In the genomic region with DNA sequence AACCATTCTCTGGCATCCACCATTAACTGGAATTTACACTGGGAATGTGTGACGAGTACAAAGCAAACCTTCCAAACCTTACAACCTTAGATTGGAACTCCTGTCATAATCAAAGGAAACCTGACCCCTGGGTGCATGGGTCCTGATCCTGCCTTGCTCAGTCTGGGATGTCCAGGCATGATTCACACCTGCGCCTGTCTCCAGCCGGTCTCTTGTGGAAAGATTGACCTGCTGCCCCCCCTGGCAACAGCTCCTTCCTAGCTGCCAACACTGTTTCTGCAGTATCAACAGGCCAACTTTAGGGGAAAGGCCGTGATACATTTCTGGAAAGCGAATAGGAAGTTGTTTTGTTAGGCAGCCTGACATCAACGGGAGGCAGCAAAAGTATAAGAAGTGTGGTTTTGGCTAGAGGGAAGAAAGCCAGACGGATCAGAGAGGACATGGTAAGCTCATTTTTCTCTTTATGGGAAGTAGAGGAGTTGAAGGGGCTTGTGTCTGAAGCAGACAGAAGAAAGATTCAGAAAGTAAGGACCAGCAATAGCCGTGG, we compare ENCODE assay signal across 28 mouse cellular contexts. TPM values are rescaled to one million over a fixed set of nuclear protein-coding genes. Genes with fewer than 3 reads are reported as not detected.
DNase-seq lines count a peak whose midpoint lies in the region; ATAC-seq lines count a peak whose summit lies in the region.
"Had no signal": no experiment of that assay in that cellular context is flagged by ENCODE, and none has a peak within 500 bp of the region (broad histone marks: within the 10 kb centered on the region; RNA-seq: fewer than 3 reads in every experiment).

A gene (plus strand): TSS at position 318 of the 547 bp plus-strand sequence.

- H3K4me2 ChIP-seq in kidney, embryonic 15.5 days = no peak within 1 kb of the TSS
- H3K4me2 ChIP-seq in kidney, embryonic 14.5 days (replicated peaks; ENCODE audit: low read depth, low read length) = no peak within 1 kb of the TSS
- H3K4me2 ChIP-seq: embryonic facial prominence, embryonic 15.5 days; limb, embryonic 15.5 days; liver, embryonic 15.5 days; midbrain, embryonic 15.5 days; neural tube, embryonic 15.5 days; stomach, embryonic 15.5 days had no signal

- ATAC-seq in kidney, embryonic 15.5 days (replicated peaks; ENCODE audit: low FRiP score) = 0 out of 2 replicates have a peak, but pooled peaks have one; percentile 33
- no peak for ATAC-seq in kidney, embryonic 14.5 days (ENCODE audit: low FRiP score, low TSS enrichment)
- ATAC-seq in common myeloid progenitor, adult 5-6 weeks (replicated peaks; ENCODE audit: low read depth, poor library complexity, severe bottlenecking) = peak; percentile 50
- ATAC-seq: CD4-positive, CD25-positive, alpha-beta regulatory T cell, adult 4 months; hindbrain, postnatal 0 days; intestine, postnatal 0 days; lung, postnatal 0 days; midbrain, embryonic 15.5 days had no signal

- no peaks in the 10 kb centered on the region for H3K27me3 ChIP-seq in kidney, embryonic 15.5 days
- H3K27me3 ChIP-seq in kidney, embryonic 14.5 days (ENCODE audit: control insufficient read depth, insufficient read depth, low read length) = no peaks in the 10 kb centered on the region
- H3K27me3 ChIP-seq in megakaryocyte, embryonic 14.5 days (replicated peaks) = no peaks in the 10 kb centered on the region
- H3K27me3 ChIP-seq: embryonic facial prominence, embryonic 15.5 days; limb, embryonic 15.5 days; liver, embryonic 15.5 days; midbrain, embryonic 15.5 days; neural tube, embryonic 15.5 days; stomach, embryonic 15.5 days had no signal

- no peaks in the 10 kb centered on the region for H3K36me3 ChIP-seq in kidney, embryonic 15.5 days
- no peaks in the 10 kb centered on the region for H3K36me3 ChIP-seq in kidney, embryonic 14.5 days (ENCODE audit: control insufficient read depth, insufficient read depth, low read length)
- peaks cover 7% of the 10 kb centered on the region for H3K36me3 ChIP-seq in megakaryocyte, embryonic 14.5 days (replicated peaks; ENCODE audit: low read length)
- H3K36me3 ChIP-seq: embryonic facial prominence, embryonic 15.5 days; hindbrain, embryonic 10.5 days; limb, embryonic 15.5 days; liver, embryonic 15.5 days; midbrain, embryonic 15.5 days; neural tube, embryonic 15.5 days; stomach, embryonic 15.5 days had no signal

- no peak within 1 kb of the TSS for H3K4me3 ChIP-seq in kidney, embryonic 15.5 days (replicated peaks)
- H3K4me3 ChIP-seq in kidney, embryonic 14.5 days (ENCODE audit: low read length) = no peak within 1 kb of the TSS
- H3K4me3 ChIP-seq in megakaryocyte, embryonic 14.5 days (replicated peaks) = peak within 1 kb of the TSS; percentile 90
- H3K4me3 ChIP-seq: embryonic facial prominence, embryonic 15.5 days; hindbrain, embryonic 10.5 days; limb, embryonic 15.5 days; liver, embryonic 15.5 days; midbrain, embryonic 15.5 days; neural tube, embryonic 15.5 days; stomach, embryonic 15.5 days had no signal

- no peaks in the 10 kb centered on the region for H3K9me3 ChIP-seq in kidney, embryonic 15.5 days (replicated peaks)
- no peaks in the 10 kb centered on the region for H3K9me3 ChIP-seq in kidney, embryonic 14.5 days (ENCODE audit: control insufficient read depth, low read length)
- H3K9me3 ChIP-seq in megakaryocyte, embryonic 14.5 days = no peaks in the 10 kb centered on the region
- H3K9me3 ChIP-seq: embryonic facial prominence, embryonic 15.5 days; hindbrain, embryonic 10.5 days; limb, embryonic 15.5 days; liver, embryonic 15.5 days; midbrain, embryonic 15.5 days; neural tube, embryonic 15.5 days; stomach, embryonic 15.5 days had no signal

- no peak within 1 kb of the TSS for H3K27ac ChIP-seq in kidney, embryonic 15.5 days
- no peak within 1 kb of the TSS for H3K27ac ChIP-seq in kidney, embryonic 14.5 days (ENCODE audit: low read depth, low read length)
- H3K27ac ChIP-seq: embryonic facial prominence, embryonic 15.5 days; hindbrain, embryonic 10.5 days; hindbrain, postnatal 0 days; limb, embryonic 15.5 days; liver, embryonic 15.5 days; midbrain, embryonic 15.5 days; neural tube, embryonic 15.5 days; stomach, embryonic 15.5 days had no signal

- 56% methylated on average over 8 of the region's 8 CpGs for WGBS in kidney, embryonic 15.5 days
- WGBS in kidney, embryonic 14.5 days = 54% methylated on average over 8 of the region's 8 CpGs

- intact Hi-C loops in left cerebral cortex, postnatal 25 days (cut with DNase I) = no loop called here

- peaks cover 4% of the 10 kb centered on the region; the same call in 1 of the 2 replicates for H3K4me1 ChIP-seq in kidney, embryonic 15.5 days
- no peaks in the 10 kb centered on the region for H3K4me1 ChIP-seq in kidney, embryonic 14.5 days (ENCODE audit: control insufficient read depth, insufficient read depth, low read length)
- peaks cover 93% of the 10 kb centered on the region for H3K4me1 ChIP-seq in megakaryocyte, embryonic 14.5 days
- H3K4me1 ChIP-seq: embryonic facial prominence, embryonic 15.5 days; hindbrain, embryonic 10.5 days; liver, embryonic 15.5 days; midbrain, embryonic 15.5 days; neural tube, embryonic 15.5 days; stomach, embryonic 15.5 days had no signal

- peak; percentile 60 for DNase-seq in NIH3T3 (ENCODE audit: low read depth)
- no peak for DNase-seq in cerebellum, postnatal 14 days
- no peak for DNase-seq in left cerebral cortex, postnatal 25 days (ENCODE audit: low spot score in 2 of 2)
- DNase-seq: cerebellum, adult 11 months; cerebellum, postnatal 25 days; gastrocnemius, postnatal 14 days; layer of hippocampus, adult 9-11 months; retina, postnatal 1 day; thymus, adult 18-20 months; thymus, postnatal 4 days had no signal

- no peak within 1 kb of the TSS for H3K9ac ChIP-seq in kidney, embryonic 15.5 days
- no peak within 1 kb of the TSS for H3K9ac ChIP-seq in kidney, embryonic 14.5 days (ENCODE audit: low read depth, low read length)
- H3K9ac ChIP-seq: embryonic facial prominence, embryonic 15.5 days; limb, embryonic 15.5 days; liver, embryonic 15.5 days; midbrain, embryonic 15.5 days; neural tube, embryonic 15.5 days; stomach, embryonic 15.5 days had no signal

RNA-seq across cellular contexts. Expression of the gene that starts here (rescaled TPM):
- 0.30 and 1.1 TPM in 2 replicates for polyA plus RNA-seq in kidney, embryonic 15.5 days (2015; fragmentation: Nextera tagmentation; extraction: Ambion mirVana)
- 0.32 TPM in 1 of 2 replicates, not detected in the other for polyA plus RNA-seq in kidney, embryonic 14.5 days (2014; fragmentation: Nextera tagmentation; extraction: Ambion mirVana)
- total RNA-seq in common myeloid progenitor, adult 5-6 weeks (2017) = 5.2 and 5.9 TPM in 2 replicates
- polyA plus RNA-seq in megakaryocyte, embryonic 14.5 days (2012; ENCODE audit: insufficient read depth, low replicate concordance) = 197 and 302 TPM in 2 replicates
- not detected for total RNA-seq in left cerebral cortex, postnatal 25 days (2021)
- total RNA-seq: hindbrain, postnatal 0 days; left cerebral cortex, postnatal 14 days had no signal
- polyA plus RNA-seq: forebrain, embryonic 11.5 days; frontal cortex, adult 2 months; hindbrain, embryonic 10.5 days; midbrain, embryonic 15.5 days; neural tube, embryonic 15.5 days had no signal

Comparison
In these comparisons a context has a peak if more than half of its experiments do, and no peak if none do; other contexts are left out.
1. RNA of the gene that starts here (polyA plus RNA-seq): 197 to 302 TPM in megakaryocyte, embryonic 14.5 days; 0.30 to 1.1 TPM in kidney, embryonic 15.5 days and 0.32 TPM in kidney, embryonic 14.5 days; every median in the first group is over 10 times any median in the second.